8 mouse cellular contexts compared by ENCODE assay signal in genomic region chr8:71464513-71465500, GRCm38 (mm10). TPM values are rescaled to one million over a fixed set of nuclear protein-coding genes. Genes with fewer than 3 reads are reported as not detected.
DNase-seq lines count a peak whose midpoint lies in the region; ATAC-seq and TF ChIP-seq lines count a peak whose summit lies in the region.

Gene Mrpl34 (plus strand): TSS chr8:71464959.

- peaks cover 3% of the 10 kb centered on the region; the same call in 1 of the 2 replicates for H3K36me3 ChIP-seq in ES-E14 (ENCODE audit: control insufficient read depth, insufficient read depth, low read length, poor library complexity, severe bottlenecking)
- peaks cover 10% of the 10 kb centered on the region; the same call in 1 of the 2 replicates for H3K36me3 ChIP-seq in forebrain, embryonic 15.5 days

- H3K4me1 ChIP-seq in ES-E14 (ENCODE audit: control insufficient read depth in 2 of 2, insufficient read depth in 2 of 2, low read length in 2 of 2, poor library complexity in 1 of 2), result peaks cover 5 to 10% of the 10 kb centered on the region in 2 experiments; a peak in 2 of 4 replicates
- peaks cover 55% of the 10 kb centered on the region for H3K4me1 ChIP-seq in forebrain, embryonic 15.5 days
- H3K4me1 ChIP-seq in lung, adult 2 months (ENCODE audit: control insufficient read depth, insufficient read depth, low read length), result peaks cover 9% of the 10 kb centered on the region

- intact Hi-C loops in heart, postnatal 25 days (cut with DNase I), result no loop called here

- peak; percentile 64 for ATAC-seq in forebrain, embryonic 15.5 days (replicated peaks)
- peak; percentile 80 for ATAC-seq in neutrophil, adult 5-6 weeks (ENCODE audit: extremely low read depth, insufficient number of reproducible peaks, low FRiP score, poor library complexity, severe bottlenecking)

- peak; percentile 81; the same call in 1 of the 2 replicates for TF ChIP-seq POLR2A in lung, adult 2 months (IDR thresholded peaks at IDR 0.05; ENCODE audit: borderline replicate concordance, extremely low read depth, low read depth, low read length)

- peak; percentile 100 for DNase-seq in ES-E14 (ENCODE audit: low read depth, low spot score)
- peak; percentile 100 for DNase-seq in cerebellum, adult 11-12 months
- peak; percentile 98 for DNase-seq in heart, postnatal 25 days (ENCODE audit: low spot score)
- DNase-seq in layer of hippocampus, adult 18-20 months (ENCODE audit: low spot score in 2 of 2), result peak; percentile 99 to 100
- DNase-seq in lung, adult 2 months, result peak; percentile 99
- DNase-seq in thymus, adult 18-20 months, result peak; percentile 95 to 99

- no peak within 1 kb of the TSS; the same call in 1 of the 2 replicates for H3K27ac ChIP-seq in ES-E14 (ENCODE audit: insufficient read depth, low read depth, low read length, poor library complexity, severe bottlenecking)
- H3K27ac ChIP-seq in forebrain, embryonic 15.5 days (replicated peaks), result peak within 1 kb of the TSS; percentile 79

- no peaks in the 10 kb centered on the region for H3K9me3 ChIP-seq in ES-E14 (ENCODE audit: control insufficient read depth, insufficient read depth, low read depth, low read length)
- no peaks in the 10 kb centered on the region for H3K9me3 ChIP-seq in forebrain, embryonic 15.5 days

- H3K27me3 ChIP-seq in forebrain, embryonic 15.5 days, result no peaks in the 10 kb centered on the region

- peak; percentile 87 for TF ChIP-seq CTCF in lung, adult 2 months (IDR thresholded peaks at IDR 0.05; ENCODE audit: insufficient read depth, low read length)

- WGBS in forebrain, embryonic 15.5 days, result under 1% methylated on average over 59 of the region's 59 CpGs
- WGBS in lung, adult 2 months, result under 1% methylated on average over 59 of the region's 59 CpGs

- in situ Hi-C loops in ES-E14 (cut with MboI; ENCODE audit: low sequenced_read_pairs in 2 of 2, unreplicated experiment in 2 of 2), result no loop called here

- H3K4me3 ChIP-seq in ES-E14 (ENCODE audit: insufficient read depth in 1 of 2, low read depth in 1 of 2, low read length in 2 of 2, poor library complexity in 1 of 2, severe bottlenecking in 1 of 2), result peak within 1 kb of the TSS; percentile 86 to 96
- H3K4me3 ChIP-seq in forebrain, embryonic 15.5 days, result peak within 1 kb of the TSS; percentile 80
- peak within 1 kb of the TSS; percentile 85 for H3K4me3 ChIP-seq in lung, adult 2 months (replicated peaks; ENCODE audit: extremely low read depth, low read depth, low read length)

- H3K9ac ChIP-seq in ES-E14 (ENCODE audit: insufficient read depth, low read depth, low read length, poor library complexity, severe bottlenecking), result peak within 1 kb of the TSS; percentile 91
- H3K9ac ChIP-seq in forebrain, embryonic 15.5 days (replicated peaks), result peak within 1 kb of the TSS; percentile 86

- H3K4me2 ChIP-seq in forebrain, embryonic 15.5 days (replicated peaks), result peak within 1 kb of the TSS; percentile 80

TF ChIP-seq in ES-E14, 5 proteins besides CTCF, POLR2A, EP300 and RAD21:
- peak; percentile 68; the same call in 1 of the 2 replicates for TF ChIP-seq CHD2 (IDR thresholded peaks at IDR 0.05; ENCODE audit: low read depth, low read length)
- TF ChIP-seq HCFC1 (IDR thresholded peaks at IDR 0.05; ENCODE audit: borderline replicate concordance, insufficient read depth, low read length), result peak; percentile 100
- no peak for TF ChIP-seq MAFK (IDR thresholded peaks at IDR 0.05; ENCODE audit: insufficient read depth, low read depth, low read length)

RNA-seq across cellular contexts. Expression of gene Mrpl34, which starts in this region (rescaled TPM):
- 135 and 148 TPM in 2 replicates for total RNA-seq in ES-E14 (2012; rRNA removed)
- polyA plus RNA-seq in forebrain, embryonic 15.5 days (2015; fragmentation: Nextera tagmentation; extraction: Ambion mirVana), result 189 and 199 TPM in 2 replicates
- total RNA-seq in heart, postnatal 25 days (2021), result 100 to 1,000 TPM; 136 to 142 TPM
- 10 to 100 TPM; 48.1 to 48.9 TPM for total RNA-seq in layer of hippocampus, adult 18-20 months (2021)
- polyA plus RNA-seq in lung, adult 2 months (2012; rRNA removed), result 59.4 and 72.5 TPM in 2 replicates
- 18.0 and 19.5 TPM in 2 replicates for total RNA-seq in neutrophil, adult 5-6 weeks (2017)
